Mouse (Mus musculus): Measurements from ENCODE around the gene Nsun4.

- no peak for TF ChIP-seq EP300 (IDR thresholded peaks at IDR 0.05; ENCODE audit: low read depth)
- TF ChIP-seq CTCF (IDR thresholded peaks at IDR 0.05; ENCODE audit: low read depth) = peak; percentile 81
Measured at GRCm38 (mm10) chr4:115984111-115984510, 69.6 kb downstream of the Nsun4 start.

All from liver, embryonic 14.5 days (tissue).